Mouse (Mus musculus): Measurements from ENCODE around the gene Gm2663.
"Not testable (repeated sequence)": the region's sequence is repeated elsewhere in the genome, so short reads cannot be mapped to it uniquely, and the experiment has no call there.

Gene Gm2663

GRCm38 (mm10) chr6:40999379-40999778, at the start of gene Gm2663:
Gm2663 (minus strand) TSS chr6:40999479.
- not testable (repeated sequence) for DNase-seq (ENCODE audit: low spot score)

- no peak for DNase-seq (ENCODE audit: low spot score)
Observed at GRCm38 (mm10) chr6:41048602-41049001, 49.3 kb upstream of the Gm2663 start.

- DNase-seq (ENCODE audit: low spot score), result no peak
Observed at GRCm38 (mm10) chr6:41047961-41048360, 48.7 kb upstream of the Gm2663 start.

GRCm38 (mm10) chr6:41047202-41047601, 47.9 kb upstream of the Gm2663 start:
- no peak for DNase-seq (ENCODE audit: low spot score)

- no peak for DNase-seq (ENCODE audit: low spot score)
Observed at GRCm38 (mm10) chr6:41046553-41046952, 47.3 kb upstream of the Gm2663 start.

GRCm38 (mm10) chr6:41044753-41045152, 45.5 kb upstream of the Gm2663 start:
- no peak for DNase-seq (ENCODE audit: low spot score)

GRCm38 (mm10) chr6:41044314-41044713, 45.0 kb upstream of the Gm2663 start:
- no peak for DNase-seq (ENCODE audit: low spot score)

- no peak for DNase-seq (ENCODE audit: low spot score)
Observed at GRCm38 (mm10) chr6:41035409-41035808, 36.1 kb upstream of the Gm2663 start, which contains the start of gene 2210010C04Rik. 2210010C04Rik (minus strand) TSS chr6:41035509.

GRCm38 (mm10) chr6:41032802-41033201, 33.5 kb upstream of the Gm2663 start:
- no peak for DNase-seq (ENCODE audit: low spot score)

- DNase-seq (ENCODE audit: low spot score), result no peak
Observed at GRCm38 (mm10) chr6:41032231-41032630, 33.0 kb upstream of the Gm2663 start.

- DNase-seq (ENCODE audit: low spot score), result no peak
Observed at GRCm38 (mm10) chr6:41030821-41031220, 31.5 kb upstream of the Gm2663 start.

GRCm38 (mm10) chr6:41027053-41027452, 27.8 kb upstream of the Gm2663 start:
- DNase-seq (ENCODE audit: low spot score), result peak; percentile 31

- no peak for DNase-seq (ENCODE audit: low spot score)
Observed at GRCm38 (mm10) chr6:41025873-41026650, 26.8 kb upstream of the Gm2663 start.

GRCm38 (mm10) chr6:41019140-41019539, 19.9 kb upstream of the Gm2663 start:
- DNase-seq (ENCODE audit: low spot score), result no peak

GRCm38 (mm10) chr6:41018629-41019028, 19.4 kb upstream of the Gm2663 start:
- no peak for DNase-seq (ENCODE audit: low spot score)

GRCm38 (mm10) chr6:41015065-41015464, 15.8 kb upstream of the Gm2663 start:
- no peak for DNase-seq (ENCODE audit: low spot score)

GRCm38 (mm10) chr6:40964454-40964853, 34.8 kb downstream of the Gm2663 start, which contains the start of gene 1810009J06Rik:
1810009J06Rik (plus strand) TSS chr6:40964754.
- DNase-seq (ENCODE audit: low spot score), result not testable (repeated sequence)

GRCm38 (mm10) chr6:40953716-40954115, 45.6 kb downstream of the Gm2663 start:
- no peak for DNase-seq (ENCODE audit: low spot score)

- DNase-seq (ENCODE audit: low spot score), result no peak
Observed at GRCm38 (mm10) chr6:40951770-40952169, 47.5 kb downstream of the Gm2663 start, which contains the start of gene Gm4744. Gm4744 (minus strand) TSS chr6:40951870.

All from urinary bladder, postnatal 14 days (tissue).